Mouse (Mus musculus): Measurements from ENCODE around the gene Gm765. TPM values are rescaled to one million over a fixed set of nuclear protein-coding genes. Genes with fewer than 3 reads are reported as not detected.

Gm765 gene
- polyA plus RNA-seq, 1 experiment from 2014 or later: not detected

DNA sequence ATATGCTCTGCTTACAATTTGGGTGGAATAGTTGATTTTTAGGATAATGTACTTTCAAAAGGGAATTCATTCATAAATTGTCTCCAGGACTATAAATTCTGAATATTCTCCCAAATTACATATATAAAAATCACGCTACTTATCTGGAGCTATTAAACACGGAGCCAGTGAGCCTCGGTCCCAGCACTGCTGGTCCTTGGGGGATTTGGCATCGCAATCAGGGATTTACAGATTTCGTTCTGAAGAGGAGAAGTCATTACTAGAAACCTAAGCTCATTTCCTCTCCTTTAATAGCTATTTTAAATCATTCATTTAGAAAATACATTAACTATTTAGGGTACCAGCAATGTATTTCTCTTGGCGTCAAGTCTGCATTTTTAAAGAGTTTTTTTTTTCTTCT, 55.0 kb downstream of the Gm765 start:
- H3K27ac ChIP-seq: no peak overlapping the region
- H3K9me3 ChIP-seq: no peaks in the 10 kb centered on the region
- 64% methylated on average over 6 of the region's 6 CpGs for WGBS
- H3K9ac ChIP-seq: no peak overlapping the region
- H3K4me2 ChIP-seq: no peak overlapping the region
- no peaks in the 10 kb centered on the region for H3K4me1 ChIP-seq
- ATAC-seq (ENCODE audit: borderline replicate concordance, extremely low read depth, low FRiP score, low TSS enrichment): no peak
- no peaks in the 10 kb centered on the region for H3K36me3 ChIP-seq
- H3K27me3 ChIP-seq: no peaks in the 10 kb centered on the region
- H3K4me3 ChIP-seq: no peak overlapping the region

DNA sequence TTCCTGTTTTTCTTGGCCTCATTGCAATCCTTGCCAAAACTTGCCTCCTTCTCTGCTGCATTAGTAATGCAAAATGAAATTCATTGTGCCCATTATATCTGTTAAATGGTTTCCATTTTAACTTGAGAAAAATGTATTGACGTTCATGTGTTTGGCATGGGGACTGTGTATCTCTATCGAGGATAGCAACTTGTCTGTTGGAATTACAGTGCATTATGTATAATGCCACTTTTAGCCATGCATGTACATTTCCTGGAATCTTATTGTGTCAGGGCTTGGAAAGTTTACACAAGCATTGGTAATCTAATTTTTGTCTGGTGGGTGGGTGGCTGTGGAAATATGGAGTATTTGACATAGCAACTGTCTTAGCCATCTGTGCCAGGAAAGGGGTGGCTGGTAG, 57.4 kb downstream of the Gm765 start:
- WGBS: 77% methylated on average over 2 of the region's 2 CpGs
- Histone ChIP-seq H3K9me3 (no peaks in the 10 kb centered on the region), H3K4me2 (no peak overlapping the region), H3K27me3 (no peaks in the 10 kb centered on the region), H3K4me3 (no peak overlapping the region), H3K9ac (no peak overlapping the region), H3K36me3 (no peaks in the 10 kb centered on the region), H3K27ac (no peak overlapping the region), H3K4me1 (no peaks in the 10 kb centered on the region)
- no peak for ATAC-seq (ENCODE audit: borderline replicate concordance, extremely low read depth, low FRiP score, low TSS enrichment)

DNA sequence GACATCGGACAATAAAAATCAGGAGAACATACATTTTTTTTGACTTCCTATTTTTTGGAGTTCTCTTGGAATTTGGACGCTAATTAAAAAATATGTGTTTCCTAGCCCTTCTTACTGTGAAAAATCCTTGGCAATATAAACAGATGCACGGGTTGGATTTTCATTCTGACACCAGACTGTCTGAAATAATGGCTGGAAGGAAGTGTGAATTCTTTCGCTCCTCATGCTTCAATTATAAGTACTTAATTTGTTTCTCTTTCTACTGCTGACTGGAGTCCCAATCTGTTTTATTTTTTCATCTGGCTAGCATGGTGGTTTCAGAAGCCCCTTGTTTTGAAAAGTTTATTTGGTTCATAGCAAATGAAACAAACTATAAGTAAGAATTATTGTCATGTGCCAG, 59.8 kb downstream of the Gm765 start:
- Histone ChIP-seq H3K9me3 (no peaks in the 10 kb centered on the region), H3K36me3 (no peaks in the 10 kb centered on the region), H3K4me1 (no peaks in the 10 kb centered on the region), H3K4me2 (no peak overlapping the region), H3K27ac (no peak overlapping the region), H3K27me3 (no peaks in the 10 kb centered on the region), H3K9ac (no peak overlapping the region), H3K4me3 (no peak overlapping the region)
- WGBS: 82% methylated on average over 4 of the region's 4 CpGs
- no peak for ATAC-seq (ENCODE audit: borderline replicate concordance, extremely low read depth, low FRiP score, low TSS enrichment)

DNA sequence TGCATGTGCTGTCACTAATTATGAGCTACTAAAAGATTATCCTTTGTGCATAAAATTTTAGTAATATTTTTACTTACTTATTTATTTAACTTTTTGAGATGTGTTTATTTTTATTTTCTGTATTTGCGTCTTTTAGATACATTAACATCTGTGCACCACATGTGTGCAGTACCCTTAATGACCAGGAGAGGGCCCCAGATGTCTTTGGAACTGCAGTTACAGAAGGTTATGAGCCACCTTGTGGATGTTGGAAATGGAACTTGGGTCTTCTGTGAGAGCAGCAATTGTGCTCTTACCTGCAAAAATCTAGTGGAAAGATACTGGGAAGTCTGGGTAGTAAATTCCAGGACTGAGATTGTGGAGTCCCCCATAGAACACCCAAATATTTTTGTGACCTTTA, 71.0 kb downstream of the Gm765 start:
- no peak overlapping the region for H3K9ac ChIP-seq
- H3K4me3 ChIP-seq: no peak overlapping the region
- H3K4me2 ChIP-seq: no peak overlapping the region
- H3K4me1 ChIP-seq: no peaks in the 10 kb centered on the region
- H3K27ac ChIP-seq: no peak overlapping the region
- ATAC-seq (ENCODE audit: borderline replicate concordance, extremely low read depth, low FRiP score, low TSS enrichment): no peak
- WGBS: 79% methylated on average over 1 of the region's 1 CpGs
- H3K36me3 ChIP-seq: no peaks in the 10 kb centered on the region
- no peaks in the 10 kb centered on the region for H3K9me3 ChIP-seq
- H3K27me3 ChIP-seq: no peaks in the 10 kb centered on the region

DNA sequence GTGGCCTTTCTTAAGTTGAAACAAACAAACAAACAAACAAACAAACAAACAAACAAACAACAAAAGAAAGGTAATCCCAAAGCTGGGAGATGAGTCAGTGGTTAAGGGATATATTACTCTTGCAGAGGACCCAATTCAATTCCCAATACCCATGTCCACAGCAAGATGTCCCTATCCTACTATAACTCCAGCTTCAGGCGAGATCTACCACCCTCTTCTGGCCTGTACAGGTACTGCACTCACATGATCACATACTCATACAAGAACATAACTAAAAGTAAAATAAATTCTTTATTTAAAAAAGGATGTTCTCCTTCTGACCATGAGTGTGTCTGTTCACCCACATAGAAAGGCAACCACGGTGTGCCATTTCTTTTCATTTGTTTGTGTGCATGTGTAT, 79.6 kb downstream of the Gm765 start:
- H3K4me1 ChIP-seq: no peaks in the 10 kb centered on the region
- no peaks in the 10 kb centered on the region for H3K36me3 ChIP-seq
- 52% methylated on average over 2 of the region's 2 CpGs for WGBS
- no peak for ATAC-seq (ENCODE audit: borderline replicate concordance, extremely low read depth, low FRiP score, low TSS enrichment)
- no peaks in the 10 kb centered on the region for H3K27me3 ChIP-seq
- H3K4me3 ChIP-seq: no peak overlapping the region
- H3K9me3 ChIP-seq: no peaks in the 10 kb centered on the region
- no peak overlapping the region for H3K9ac ChIP-seq
- H3K4me2 ChIP-seq: no peak overlapping the region
- no peak overlapping the region for H3K27ac ChIP-seq

DNA sequence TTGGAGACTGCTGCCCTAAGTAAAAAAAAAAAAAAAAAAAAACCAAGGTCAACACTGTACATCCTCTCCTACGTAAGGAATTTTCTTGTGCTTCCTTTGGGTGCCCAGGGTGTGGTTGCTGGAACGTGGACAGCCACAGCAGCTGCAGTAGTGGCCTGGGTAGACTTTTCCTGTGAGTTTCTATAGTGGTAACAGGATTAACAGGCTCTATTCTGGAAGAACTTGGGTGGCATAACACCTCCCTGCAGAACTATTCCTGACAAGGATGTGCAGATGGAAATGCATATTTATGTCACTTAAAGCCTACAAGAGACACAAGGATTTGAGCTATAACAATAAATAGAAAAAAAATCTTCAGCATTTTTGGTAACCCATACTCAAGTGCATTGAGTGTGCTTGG, 83.5 kb downstream of the Gm765 start:
- Histone ChIP-seq H3K27ac (no peak overlapping the region), H3K4me3 (no peak overlapping the region), H3K4me2 (no peak overlapping the region), H3K9me3 (no peaks in the 10 kb centered on the region), H3K4me1 (no peaks in the 10 kb centered on the region), H3K36me3 (no peaks in the 10 kb centered on the region), H3K9ac (no peak overlapping the region), H3K27me3 (no peaks in the 10 kb centered on the region)
- WGBS: 41% methylated on average over 2 of the region's 2 CpGs
- no peak for ATAC-seq (ENCODE audit: borderline replicate concordance, extremely low read depth, low FRiP score, low TSS enrichment)

DNA sequence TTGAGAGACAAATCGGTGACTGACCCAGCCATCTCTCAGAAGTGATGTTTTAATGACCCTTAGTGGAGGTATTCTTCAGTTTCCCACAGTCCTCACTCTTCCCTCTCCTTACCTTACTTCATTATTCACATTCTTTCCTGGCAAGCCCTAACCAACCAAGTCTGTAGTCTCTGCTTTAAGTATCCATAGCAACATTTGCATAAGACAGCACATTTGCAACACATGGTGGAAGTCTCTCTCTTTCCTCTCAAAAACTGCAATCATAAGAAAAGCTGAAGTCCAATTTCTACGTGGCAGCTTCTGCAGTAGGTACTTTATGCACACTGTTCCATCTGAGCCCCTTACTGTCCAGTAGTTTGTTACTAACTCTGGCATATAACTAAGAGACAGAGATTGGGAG, 96.1 kb downstream of the Gm765 start:
- no peaks in the 10 kb centered on the region for H3K36me3 ChIP-seq
- no peaks in the 10 kb centered on the region for H3K27me3 ChIP-seq
- no peak overlapping the region for H3K4me2 ChIP-seq
- no peaks in the 10 kb centered on the region for H3K4me1 ChIP-seq
- H3K4me3 ChIP-seq: no peak overlapping the region
- H3K27ac ChIP-seq: no peak overlapping the region
- WGBS: 69% methylated on average over 2 of the region's 2 CpGs
- no peaks in the 10 kb centered on the region for H3K9me3 ChIP-seq
- H3K9ac ChIP-seq: no peak overlapping the region
- no peak for ATAC-seq (ENCODE audit: borderline replicate concordance, extremely low read depth, low FRiP score, low TSS enrichment)

DNA sequence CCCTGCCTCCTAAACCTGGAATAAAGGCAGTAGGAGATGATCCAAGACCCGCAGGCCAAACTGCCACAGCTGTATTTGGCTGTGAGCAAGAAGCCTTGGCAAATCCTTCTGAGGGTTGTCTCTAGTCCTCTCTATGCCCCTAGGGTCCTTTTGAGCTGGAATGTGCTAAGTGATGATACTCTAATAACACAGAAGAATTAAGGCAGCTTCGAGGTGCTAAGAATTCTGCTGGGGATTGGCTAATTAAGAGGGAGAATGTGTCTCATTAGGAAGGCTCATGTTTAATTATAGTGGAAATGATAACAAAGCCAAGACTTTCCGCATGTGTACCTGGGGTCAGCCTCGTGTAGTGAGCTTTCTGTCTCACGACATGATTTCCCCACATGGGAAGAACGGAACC, 99.4 kb downstream of the Gm765 start:
- H3K4me3 ChIP-seq: no peak overlapping the region
- no peak overlapping the region for H3K9ac ChIP-seq
- H3K27ac ChIP-seq: no peak overlapping the region
- ATAC-seq (ENCODE audit: borderline replicate concordance, extremely low read depth, low FRiP score, low TSS enrichment): no peak
- no peaks in the 10 kb centered on the region for H3K4me1 ChIP-seq
- 56% methylated on average over 6 of the region's 6 CpGs for WGBS
- H3K4me2 ChIP-seq: no peak overlapping the region
- no peaks in the 10 kb centered on the region for H3K9me3 ChIP-seq
- no peaks in the 10 kb centered on the region for H3K36me3 ChIP-seq
- H3K27me3 ChIP-seq: no peaks in the 10 kb centered on the region

DNA sequence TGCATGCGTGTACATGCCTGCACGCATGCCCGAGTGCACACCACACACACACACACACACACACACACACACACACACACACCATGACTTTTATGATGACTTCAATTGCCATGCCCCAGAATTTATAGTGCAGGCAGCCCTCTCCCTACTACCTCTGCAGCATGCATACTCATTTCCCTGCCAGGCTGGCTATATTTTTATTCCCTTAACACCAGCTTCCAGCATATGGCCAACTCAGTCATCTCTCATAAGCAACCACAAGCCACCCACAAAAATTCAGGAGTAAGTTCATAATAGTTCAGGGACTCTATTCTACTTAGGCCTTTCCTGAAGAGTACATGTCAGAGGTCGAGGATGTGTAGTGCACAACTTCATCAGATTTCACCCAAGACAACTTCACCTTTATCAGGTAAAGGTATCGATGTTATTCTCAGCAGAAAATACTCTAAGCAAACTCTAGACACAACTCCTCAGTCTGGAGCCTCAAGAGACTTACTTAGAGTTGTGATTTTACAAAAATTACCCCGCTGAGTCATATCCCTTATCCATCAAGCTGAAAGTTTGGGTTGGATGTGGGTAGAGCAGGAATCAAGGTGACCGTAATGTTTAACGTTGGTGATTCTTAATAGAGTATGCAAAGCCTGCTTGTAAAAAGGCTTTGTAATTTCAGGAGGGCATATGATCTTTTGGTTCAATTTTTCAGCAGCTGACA, 101.8 kb downstream of the Gm765 start:
- no peaks in the 10 kb centered on the region for H3K27me3 ChIP-seq
- H3K36me3 ChIP-seq: no peaks in the 10 kb centered on the region
- no peak overlapping the region for H3K9ac ChIP-seq
- H3K4me3 ChIP-seq: no peak overlapping the region
- ATAC-seq (ENCODE audit: borderline replicate concordance, extremely low read depth, low FRiP score, low TSS enrichment): no peak
- WGBS: 84% methylated on average over 8 of the region's 8 CpGs
- no peak overlapping the region for H3K27ac ChIP-seq
- H3K4me2 ChIP-seq: no peak overlapping the region
- H3K9me3 ChIP-seq: no peaks in the 10 kb centered on the region
- H3K4me1 ChIP-seq: no peaks in the 10 kb centered on the region

DNA sequence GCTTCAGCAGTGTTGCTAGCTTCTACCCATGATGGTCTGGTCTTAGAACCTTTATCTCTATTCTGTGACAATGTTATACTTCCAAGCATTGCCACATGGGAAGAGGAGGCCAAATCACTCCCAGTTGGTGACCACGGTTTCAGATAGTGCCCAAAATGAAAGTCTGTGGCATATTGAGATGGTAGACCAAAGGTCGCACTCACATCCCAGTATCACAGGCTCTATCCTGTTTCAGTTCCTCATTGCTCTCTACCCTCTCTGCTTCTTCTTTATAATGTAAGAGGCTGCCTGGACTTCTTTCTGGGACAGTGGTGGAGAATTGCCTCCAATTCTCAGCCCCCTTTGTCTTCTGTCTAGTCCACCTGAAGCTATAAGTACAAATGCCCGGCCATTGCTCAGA, 108.5 kb downstream of the Gm765 start:
- no peak overlapping the region for H3K9ac ChIP-seq
- H3K27me3 ChIP-seq: no peaks in the 10 kb centered on the region
- no peak overlapping the region for H3K4me3 ChIP-seq
- ATAC-seq (ENCODE audit: borderline replicate concordance, extremely low read depth, low FRiP score, low TSS enrichment): no peak
- WGBS: 85% methylated on average over 3 of the region's 3 CpGs
- no peak overlapping the region for H3K27ac ChIP-seq
- no peak overlapping the region for H3K4me2 ChIP-seq
- no peaks in the 10 kb centered on the region for H3K36me3 ChIP-seq
- no peaks in the 10 kb centered on the region for H3K9me3 ChIP-seq
- H3K4me1 ChIP-seq: no peaks in the 10 kb centered on the region

DNA sequence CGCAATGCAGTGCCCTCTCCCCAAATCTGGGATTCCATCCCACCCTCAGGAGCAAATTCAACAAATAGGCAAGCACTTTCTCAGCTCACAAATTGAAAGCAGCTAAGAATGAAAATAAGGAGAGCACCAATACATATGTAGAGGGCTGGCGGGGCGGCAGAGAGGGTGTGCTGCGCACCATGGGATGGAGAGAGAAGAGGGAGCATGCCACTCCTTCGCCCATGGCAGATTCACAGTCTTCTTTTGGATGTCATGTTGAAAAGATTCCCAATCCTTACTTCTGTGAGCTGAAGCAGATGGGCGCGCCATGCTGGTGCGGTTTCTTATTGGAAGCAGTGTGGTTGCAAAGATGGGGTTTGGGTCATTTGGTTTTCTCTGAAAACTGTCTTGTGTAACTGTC, 118.6 kb downstream of the Gm765 start:
- H3K36me3 ChIP-seq: no peaks in the 10 kb centered on the region
- H3K9me3 ChIP-seq: no peaks in the 10 kb centered on the region
- no peak overlapping the region for H3K4me3 ChIP-seq
- H3K9ac ChIP-seq: no peak overlapping the region
- no peaks in the 10 kb centered on the region for H3K27me3 ChIP-seq
- H3K27ac ChIP-seq: no peak overlapping the region
- H3K4me1 ChIP-seq: no peaks in the 10 kb centered on the region
- no peak for ATAC-seq (ENCODE audit: borderline replicate concordance, extremely low read depth, low FRiP score, low TSS enrichment)
- H3K4me2 ChIP-seq: no peak overlapping the region
- 90% methylated on average over 8 of the region's 8 CpGs for WGBS

DNA sequence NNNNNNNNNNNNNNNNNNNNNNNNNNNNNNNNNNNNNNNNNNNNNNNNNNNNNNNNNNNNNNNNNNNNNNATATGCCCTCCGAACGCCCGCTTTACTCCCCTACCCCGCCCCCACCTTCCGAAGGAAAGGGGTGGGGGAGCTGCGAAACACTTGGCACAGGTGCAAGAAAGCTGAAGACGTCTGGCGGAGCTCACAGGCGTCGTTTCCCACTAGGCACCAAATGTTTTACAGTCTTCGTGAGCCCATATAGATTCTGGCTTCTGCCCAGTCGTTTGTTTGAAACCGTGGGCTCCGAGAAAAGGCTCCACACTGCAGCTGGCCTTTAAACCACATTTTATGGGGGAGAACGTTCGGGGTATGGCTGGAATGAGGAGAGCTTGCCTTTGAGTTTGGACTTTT, 120.6 kb downstream of the Gm765 start:
- H3K4me1 ChIP-seq: no peaks in the 10 kb centered on the region
- H3K4me3 ChIP-seq: no peak overlapping the region
- no peak overlapping the region for H3K9ac ChIP-seq
- H3K27me3 ChIP-seq: no peaks in the 10 kb centered on the region
- no peak overlapping the region for H3K4me2 ChIP-seq
- no peaks in the 10 kb centered on the region for H3K36me3 ChIP-seq
- WGBS: 57% methylated on average over 16 of the region's 16 CpGs
- H3K9me3 ChIP-seq: no peaks in the 10 kb centered on the region
- H3K27ac ChIP-seq: no peak overlapping the region
- no peak for ATAC-seq (ENCODE audit: borderline replicate concordance, extremely low read depth, low FRiP score, low TSS enrichment)

DNA sequence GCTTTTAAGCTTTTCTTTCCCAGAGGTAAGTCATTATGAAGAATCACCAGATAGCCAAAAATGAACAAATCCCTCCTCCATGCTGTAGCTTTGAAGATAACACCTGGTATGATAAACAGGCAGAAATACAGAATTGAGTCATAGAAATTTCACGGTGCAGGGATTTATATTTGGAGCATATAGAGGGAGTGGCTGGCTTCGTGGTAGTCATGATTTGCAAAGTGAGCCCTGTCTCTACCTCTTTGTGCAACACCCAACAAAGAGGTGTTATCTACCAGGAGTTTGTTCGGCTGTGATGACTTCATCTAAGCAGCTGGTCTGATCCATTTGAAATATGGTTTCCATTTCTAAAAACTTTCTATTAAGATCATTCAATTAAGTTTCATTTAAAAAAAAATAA, 130.3 kb downstream of the Gm765 start:
- no peak overlapping the region for H3K4me2 ChIP-seq
- H3K27me3 ChIP-seq: no peaks in the 10 kb centered on the region
- no peaks in the 10 kb centered on the region for H3K4me1 ChIP-seq
- no peak overlapping the region for H3K4me3 ChIP-seq
- no peak overlapping the region for H3K27ac ChIP-seq
- H3K36me3 ChIP-seq: no peaks in the 10 kb centered on the region
- ATAC-seq (ENCODE audit: borderline replicate concordance, extremely low read depth, low FRiP score, low TSS enrichment): no peak
- 65% methylated on average over 3 of the region's 3 CpGs for WGBS
- no peak overlapping the region for H3K9ac ChIP-seq
- no peaks in the 10 kb centered on the region for H3K9me3 ChIP-seq
